Mouse (Mus musculus) bone marrow, adult 2 months (tissue): ENCODE measurements around the gene Ccnf.

ENCODE experiments used
- CTCF ChIP-seq: fragments of 200-500 bp; IDR thresholded peaks from 2 replicates; pipeline ENCODE4 v1.5.1; 2011; ENCODE audit warnings: low read length, control low read depth; ENCODE audit not compliant: control insufficient read depth, insufficient read depth
- POLR2A ChIP-seq: fragments of 200-500 bp; IDR thresholded peaks from 2 replicates; pipeline ENCODE4 v1.6.1; 2011; ENCODE audit warnings: low read depth, mild to moderate bottlenecking, control low read depth, low read length, borderline replicate concordance; ENCODE audit not compliant: control insufficient read depth

DNA sequence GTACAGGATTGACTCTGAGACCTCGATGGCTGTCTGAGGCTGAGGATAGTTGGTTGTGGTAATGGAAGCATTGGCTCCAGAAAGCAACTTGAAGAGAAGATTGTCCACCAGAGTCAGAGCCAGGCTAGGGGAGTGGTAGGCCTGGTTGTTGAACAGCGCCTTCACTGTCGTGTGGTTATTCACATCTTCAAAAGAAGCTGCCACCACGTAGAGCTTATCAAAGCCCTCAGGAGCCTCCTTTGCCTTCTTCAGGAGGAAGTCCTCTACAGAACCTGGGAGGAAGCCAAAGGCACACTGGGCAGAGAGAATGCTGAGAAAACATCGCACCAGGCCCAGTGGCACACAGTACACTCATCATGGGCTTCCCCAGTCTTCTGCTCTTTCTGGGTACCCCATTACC, 38.1 kb upstream of the Ccnf start:
- TF ChIP-seq CTCF (no peak), POLR2A (no peak)
